Mouse (Mus musculus) frontal cortex, postnatal 14 days (tissue): ENCODE data around the gene Ube2r2.

Experiments used
- DNase-seq, 2 experiments: peaks; one replicate each; pipeline ENCODE4 v3.0.0; 2022; ENCODE audit warnings: low spot score in 2 of 2

Gene Ube2r2

DNA sequence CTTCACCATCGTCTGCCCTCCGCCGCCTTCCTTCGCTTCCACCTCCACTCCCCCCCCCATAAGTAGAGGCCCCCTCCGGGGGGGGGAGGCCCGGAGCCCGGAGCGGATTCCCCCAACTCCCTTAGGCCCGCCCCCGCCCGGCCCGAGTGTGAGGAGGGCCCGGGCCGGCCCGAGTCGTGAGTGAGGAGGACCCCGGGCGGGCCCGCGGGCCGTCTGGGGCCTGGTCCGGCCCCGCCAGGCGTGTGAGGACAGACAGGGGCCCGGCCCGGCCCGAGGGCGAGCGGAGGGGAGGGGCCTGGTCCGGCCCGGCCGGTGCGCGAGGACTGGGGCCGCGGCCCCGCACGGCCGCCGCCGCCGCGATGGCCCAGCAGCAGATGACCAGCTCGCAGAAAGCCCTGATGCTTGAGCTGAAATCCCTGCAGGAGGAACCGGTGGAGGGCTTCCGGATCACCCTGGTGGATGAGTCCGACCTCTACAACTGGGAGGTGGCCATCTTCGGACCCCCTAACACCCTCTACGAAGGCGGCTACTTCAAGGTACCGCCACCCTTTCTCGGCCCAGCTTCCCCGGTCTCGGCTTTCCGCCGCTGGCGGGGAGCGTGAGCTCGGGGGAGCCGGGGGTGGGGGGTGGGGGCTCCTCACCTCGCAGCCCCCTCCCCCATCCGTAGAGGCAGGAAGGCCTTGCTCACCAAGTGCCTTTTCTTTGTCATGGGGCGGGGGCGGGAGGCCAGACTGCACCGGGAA lies at the start of gene Ube2r2:
Gene Ube2r2, plus strand, starts transcription at position 33 of the 743 bp plus-strand sequence.
- DNase-seq: peak; percentile 20 to 37

DNA sequence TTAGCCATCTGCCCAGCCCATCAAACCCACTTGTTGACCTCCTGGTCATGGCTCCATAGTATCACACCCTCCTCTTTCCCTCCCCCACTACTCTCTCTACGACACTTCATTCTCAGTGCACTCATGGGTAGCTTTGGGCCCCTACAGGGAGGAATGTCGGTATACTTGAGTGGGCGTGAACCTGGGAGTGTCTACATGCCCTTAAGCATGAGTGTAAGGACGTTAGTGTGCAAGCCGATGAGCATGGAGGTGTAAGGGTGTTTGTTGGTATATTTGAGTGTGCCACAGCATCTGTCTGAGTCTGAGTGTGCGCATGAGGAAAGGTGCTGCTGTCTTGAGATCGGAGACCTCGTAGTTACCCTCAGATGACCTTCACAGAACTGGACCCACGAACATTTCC lies 48.6 kb upstream of the Ube2r2 start:
- DNase-seq: no peak

DNA sequence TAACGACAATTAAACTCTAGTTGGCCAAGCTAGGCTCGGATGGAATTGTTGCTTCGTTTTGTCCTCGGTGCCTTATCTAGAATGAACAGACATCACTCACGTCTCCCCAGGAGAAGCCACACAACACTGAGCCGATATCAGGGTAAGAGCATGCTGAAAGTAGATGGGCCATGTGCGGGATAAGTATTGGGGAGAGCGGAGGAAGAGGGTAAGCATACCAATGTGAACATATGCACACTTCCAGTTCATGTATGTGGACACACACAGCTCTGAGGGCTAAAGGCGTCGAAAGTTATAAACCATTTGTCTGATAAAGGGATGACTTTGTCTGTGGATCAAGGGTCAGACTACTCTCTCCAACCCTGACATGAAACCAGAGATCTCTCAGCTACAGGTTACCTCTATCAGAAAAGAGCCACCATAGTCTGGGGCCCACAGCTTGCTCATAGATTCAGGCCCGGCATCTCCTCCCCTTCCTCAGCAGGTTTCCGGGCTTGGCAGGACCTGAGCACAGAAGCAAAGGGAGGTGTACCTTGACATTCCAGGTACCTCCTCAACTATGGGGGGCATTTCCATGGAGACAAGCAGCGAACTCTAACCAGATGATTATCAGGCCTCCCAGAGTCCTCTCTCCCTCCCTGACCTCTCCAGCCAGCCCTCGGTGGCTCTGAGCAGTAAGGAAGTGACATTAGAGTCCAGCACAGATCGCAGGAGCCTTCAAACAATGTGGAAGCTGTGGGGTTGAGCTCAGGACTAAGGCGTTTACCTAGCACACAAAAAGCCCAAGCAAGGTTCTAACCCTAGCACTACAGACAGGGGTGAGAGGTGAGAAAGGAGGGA lies 47.9 kb upstream of the Ube2r2 start:
- no peak for DNase-seq

DNA sequence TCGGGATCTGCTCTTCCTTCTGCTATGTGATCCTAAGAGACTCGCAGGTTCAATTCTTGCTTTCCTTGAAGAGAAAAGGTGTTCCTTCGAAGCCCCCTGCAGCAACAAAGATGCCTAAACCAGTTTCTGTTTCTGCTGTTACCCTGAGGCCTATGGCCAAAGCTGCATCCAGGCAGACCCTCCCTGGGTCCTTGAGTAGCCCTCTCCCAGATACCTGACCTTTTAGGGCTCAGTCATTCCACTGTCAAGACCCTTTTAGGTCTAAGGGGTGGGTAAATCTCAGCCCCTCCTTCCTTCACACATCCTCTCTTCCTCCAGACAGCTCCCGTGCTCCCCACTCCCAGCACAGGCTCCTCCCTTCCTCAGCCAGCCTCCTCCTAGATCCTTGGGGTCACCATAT lies 46.4 kb upstream of the Ube2r2 start:
- no peak for DNase-seq

DNA sequence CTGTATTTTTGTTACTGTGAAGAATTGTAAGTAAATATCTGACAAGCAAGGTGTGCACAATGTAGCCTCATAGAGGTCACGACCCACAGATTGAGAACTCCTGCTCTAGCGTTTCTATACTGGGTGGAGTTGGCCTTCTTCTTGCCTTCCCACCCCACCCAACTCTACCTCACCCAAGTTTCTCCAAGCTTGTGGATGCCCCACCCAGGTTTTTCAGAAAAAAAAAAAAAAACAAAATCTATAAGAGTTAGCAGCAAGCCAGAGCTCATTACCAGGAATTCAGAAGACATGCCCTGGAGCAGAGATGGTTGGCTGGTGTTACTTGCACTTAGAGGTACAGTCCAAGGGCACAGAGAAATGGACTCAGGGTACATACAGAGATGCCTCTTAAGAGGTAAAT lies 45.8 kb upstream of the Ube2r2 start:
- no peak for DNase-seq

DNA sequence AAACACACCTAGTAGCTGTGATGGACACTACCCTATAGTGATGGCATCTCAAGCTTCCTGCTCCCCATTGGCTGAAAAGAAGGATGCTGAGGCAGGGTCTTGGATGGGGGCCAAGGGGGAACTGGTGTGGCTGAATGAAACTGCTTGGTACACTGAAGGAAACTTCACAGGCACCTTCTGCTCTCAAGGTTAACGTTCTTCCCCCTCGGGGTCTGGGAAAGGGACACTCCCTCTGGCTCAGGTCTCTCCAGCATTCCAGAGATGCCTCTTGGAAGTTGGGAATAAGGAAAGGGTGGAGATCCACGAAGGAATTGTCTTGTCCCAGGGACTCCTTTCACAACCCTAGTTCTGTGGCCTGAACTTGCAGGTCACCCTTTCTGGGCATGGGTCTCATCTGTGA lies 44.2 kb upstream of the Ube2r2 start:
- no peak for DNase-seq

DNA sequence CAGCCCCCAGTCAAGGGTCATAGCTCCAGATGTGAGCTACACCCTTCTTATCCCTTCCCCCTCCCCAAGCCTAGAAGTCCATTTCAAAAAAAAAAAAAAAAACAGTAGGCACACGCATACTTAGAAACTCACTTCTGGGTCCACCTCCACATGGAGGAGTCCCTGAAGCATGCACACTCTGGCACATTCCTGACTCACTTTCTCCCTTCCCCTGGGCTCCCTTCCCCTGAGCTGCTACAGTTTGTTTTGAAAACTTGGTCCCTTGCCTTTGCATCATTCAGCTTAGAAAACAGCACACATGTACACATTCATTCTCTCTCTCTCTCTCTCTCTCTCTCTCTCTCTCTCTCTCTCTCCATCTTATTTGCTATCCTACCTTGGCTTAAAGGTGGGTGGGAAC lies 42.6 kb upstream of the Ube2r2 start:
- DNase-seq: no peak

DNA sequence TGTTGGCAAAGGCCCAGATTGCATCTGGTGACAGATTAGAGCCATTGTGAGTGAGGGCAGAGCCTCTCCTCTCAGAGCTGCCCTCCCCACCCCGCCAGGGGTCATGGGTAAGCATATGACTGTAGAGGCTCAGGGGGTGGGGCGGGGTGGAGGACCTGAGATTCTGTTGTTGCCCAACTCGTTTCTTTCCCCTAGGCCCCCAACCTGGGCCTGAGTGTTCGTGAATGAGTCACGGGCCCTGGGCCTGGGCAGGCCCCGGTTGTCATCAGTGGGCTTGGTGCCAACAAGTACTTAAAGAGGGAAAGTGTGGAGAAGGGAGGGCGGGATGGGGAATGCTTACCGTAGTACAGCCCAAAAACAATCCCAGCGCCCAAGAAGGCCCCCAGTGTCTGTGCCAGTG lies 41.2 kb upstream of the Ube2r2 start:
- DNase-seq: no peak

DNA sequence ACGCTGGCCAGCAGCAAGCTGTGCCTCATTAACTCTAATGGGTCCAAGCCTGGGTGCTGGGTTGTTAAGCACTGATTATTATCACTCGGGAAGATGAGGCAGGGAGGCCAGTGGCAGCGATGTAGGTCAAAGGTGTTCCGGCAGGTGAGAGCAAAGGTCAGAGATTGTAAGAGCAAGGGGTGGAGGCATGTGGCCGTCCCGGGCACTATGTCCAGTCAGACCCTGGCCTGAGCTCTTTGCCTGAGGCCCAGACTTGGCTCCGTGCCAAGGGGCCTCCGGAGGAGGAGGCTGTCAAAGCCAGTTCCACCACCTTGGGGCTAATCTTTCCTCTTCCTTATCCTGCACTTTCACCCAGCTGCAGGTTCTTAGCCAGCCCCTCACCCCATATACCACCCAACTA lies 39.4 kb upstream of the Ube2r2 start:
- DNase-seq: no peak

DNA sequence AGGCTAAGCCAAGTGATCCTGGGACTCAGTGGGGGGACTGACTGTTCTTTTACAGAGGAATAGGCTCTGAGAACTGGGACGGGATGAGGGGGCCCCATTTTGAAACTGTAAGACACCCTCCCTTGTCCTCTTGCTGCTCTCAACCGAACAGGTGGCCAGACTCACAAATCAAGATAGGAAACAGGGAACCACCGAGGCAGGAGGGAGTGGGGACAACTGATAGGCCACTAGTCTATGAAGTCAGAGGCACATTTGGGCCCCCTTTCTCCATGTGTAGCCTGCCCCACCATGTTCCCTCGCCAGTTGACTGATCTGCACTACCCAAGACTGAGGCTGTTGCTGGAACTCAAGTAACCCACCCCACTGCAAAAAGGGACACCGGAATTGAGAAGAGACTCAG lies 38.7 kb upstream of the Ube2r2 start:
- no peak for DNase-seq

DNA sequence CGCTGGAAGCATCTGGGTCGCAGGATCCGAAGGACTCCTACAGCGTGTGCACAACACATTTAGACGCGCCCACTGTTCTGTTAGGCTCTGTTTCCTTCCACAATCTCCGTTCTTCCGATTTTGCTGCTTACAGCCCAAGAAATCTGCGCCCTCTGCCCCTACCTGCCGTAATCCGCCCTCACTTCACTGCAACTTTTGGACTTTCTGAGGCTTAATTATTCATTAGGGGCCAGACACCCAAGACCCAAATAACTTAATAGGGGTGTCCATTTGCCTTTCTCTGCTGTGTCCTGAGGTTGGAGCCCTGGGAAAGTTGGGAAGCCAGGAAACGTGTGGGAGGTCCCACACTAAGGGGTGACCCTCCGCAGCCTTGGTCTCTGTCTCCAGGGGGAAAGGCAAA lies 38.2 kb upstream of the Ube2r2 start:
- no peak for DNase-seq

DNA sequence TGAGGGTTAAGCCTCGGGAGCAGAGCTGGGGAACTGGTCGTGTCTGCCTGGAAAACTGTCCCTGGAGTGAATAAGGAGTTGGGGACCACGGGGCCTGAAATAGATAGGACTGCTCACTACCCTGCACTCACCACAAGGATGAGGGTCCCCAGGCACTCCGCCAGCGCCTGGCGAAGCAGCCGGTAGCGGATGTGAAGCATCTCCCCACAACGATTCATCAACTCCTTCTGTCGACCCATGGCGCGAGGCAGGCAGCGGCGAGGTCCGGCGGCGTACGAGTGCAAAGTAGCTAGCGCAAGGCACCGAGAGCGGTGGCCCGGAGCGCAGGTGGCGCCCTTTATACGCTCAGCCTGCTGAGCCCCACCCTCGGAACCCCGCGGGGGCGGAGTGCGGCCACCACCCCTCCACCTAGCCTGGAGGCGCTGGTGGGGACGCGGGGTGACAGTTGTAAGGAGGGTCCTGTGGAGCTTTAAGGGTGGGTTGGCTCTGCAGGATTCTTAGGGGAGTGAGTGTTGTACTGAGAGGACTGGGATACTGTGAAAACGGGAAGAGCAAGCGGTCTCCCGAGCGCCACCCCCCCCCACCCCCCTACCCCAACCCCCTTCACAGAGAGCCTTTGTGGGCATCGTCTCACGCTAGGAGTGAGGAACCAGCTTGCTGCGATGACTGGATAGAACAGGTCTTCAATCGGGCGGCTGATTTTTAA lies 37.5 kb upstream of the Ube2r2 start, which contains the start of gene Aqp3:
Gene Aqp3, minus strand, starts transcription at position 313 of the 706 bp plus-strand sequence.
- no peak for DNase-seq

DNA sequence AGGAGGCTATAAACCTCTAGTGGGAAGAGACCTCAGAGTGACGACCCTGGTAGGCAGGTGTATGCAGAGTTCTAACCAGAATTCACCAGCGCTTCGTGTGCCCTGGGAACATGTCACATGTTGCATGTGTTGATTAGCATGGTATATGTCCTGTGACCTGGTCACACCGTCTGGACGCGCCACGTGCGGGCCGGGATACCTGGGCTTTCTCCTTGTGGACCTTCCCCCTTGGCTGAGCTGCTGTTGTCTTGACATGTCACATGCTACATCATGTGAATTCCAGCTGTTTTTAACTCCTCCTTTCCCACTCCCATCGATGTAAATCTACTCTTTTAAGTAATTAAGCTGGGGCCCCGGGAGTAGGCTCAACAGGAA lies 37.0 kb upstream of the Ube2r2 start:
- DNase-seq: no peak

DNA sequence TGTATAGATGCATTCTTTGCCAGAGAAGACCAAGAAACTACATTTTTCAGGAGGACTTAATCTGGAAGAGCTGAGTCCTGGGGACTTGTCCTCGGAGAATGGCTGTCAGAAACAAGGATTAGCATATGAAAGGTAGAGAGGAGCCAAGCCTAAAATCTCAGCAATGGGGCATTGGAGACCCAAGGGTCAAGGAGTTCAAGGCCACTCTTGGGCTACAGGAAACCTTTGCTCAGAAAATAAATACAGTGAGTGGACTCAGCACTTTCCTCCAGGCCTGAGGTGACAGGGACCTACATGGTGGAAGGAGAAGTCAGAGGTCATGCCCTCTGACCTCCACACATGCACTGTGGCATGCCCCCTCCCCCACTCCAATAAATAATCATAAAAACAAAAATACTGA lies 34.6 kb upstream of the Ube2r2 start:
- no peak for DNase-seq

DNA sequence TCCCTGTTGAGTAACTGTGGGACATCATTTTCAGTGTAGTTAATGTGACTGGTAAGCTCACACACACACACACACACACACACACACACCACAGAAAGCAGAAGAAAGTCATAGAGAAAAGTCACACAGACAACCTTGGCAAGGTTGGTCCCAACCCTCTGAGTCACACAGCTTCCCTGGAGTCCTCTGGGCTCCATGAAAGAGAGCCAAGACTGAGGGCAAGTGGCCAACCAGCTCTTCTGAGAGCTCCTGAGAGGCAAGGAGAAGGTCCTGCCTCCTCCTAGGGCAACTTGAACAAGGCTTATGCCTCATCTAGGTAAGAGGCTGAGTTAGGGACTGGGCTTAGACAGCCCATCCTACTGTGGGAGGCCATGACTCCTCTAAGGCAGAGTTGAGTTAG lies 32.6 kb upstream of the Ube2r2 start:
- no peak for DNase-seq

DNA sequence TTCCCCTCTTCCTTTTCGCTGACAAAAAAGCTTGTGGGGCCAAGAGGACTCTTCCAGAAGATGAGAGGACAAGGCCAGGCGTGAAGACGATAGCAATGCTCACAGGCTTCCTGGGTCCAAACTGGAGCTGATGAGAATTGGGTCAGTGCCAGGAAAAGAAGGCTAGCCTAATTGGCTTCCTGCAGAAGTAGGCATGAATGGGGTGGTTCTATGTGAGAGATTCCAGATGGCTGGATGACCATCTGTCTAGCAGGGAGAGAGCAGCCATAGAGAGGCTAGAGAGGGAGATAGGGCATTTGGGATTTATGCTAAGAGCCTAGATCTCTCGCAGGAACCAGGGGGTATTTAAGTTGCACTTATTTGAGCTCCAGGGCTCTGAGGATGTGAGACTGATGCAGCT lies 28.1 kb upstream of the Ube2r2 start:
- DNase-seq: no peak

DNA sequence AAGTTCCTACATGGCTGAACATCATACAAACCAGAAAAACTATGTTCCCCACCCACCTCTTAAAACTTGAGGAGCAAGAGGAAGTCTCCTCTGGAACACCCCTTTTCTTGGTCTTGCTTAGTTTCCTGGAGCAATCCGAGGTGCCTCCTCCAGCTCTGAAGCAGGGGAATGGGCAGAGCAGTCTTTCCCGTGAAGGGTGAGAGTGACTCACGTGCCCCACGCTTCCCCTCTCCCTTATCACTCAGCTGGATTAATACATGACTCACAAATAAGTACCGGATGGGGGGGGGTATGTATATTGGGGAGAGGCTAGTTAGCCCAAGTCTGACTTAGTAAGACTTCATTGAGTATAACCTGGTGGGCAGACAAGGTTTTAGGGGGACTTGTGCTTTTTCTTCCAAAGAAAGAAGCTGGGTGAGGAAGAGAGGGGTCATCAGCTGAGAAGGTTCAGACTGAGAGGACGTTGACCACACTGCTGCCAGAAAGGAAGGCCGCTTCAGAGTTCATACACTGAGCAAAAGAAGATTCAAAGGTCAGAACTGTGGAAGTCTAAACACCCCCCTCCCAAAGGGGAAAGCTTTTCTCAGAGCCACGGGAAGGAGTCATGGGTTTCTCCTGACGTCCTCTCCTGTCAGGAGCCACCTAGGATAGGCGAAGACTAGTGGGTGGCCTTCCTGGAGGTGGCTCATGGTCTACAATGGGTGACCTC lies 26.7 kb upstream of the Ube2r2 start:
- DNase-seq: no peak

DNA sequence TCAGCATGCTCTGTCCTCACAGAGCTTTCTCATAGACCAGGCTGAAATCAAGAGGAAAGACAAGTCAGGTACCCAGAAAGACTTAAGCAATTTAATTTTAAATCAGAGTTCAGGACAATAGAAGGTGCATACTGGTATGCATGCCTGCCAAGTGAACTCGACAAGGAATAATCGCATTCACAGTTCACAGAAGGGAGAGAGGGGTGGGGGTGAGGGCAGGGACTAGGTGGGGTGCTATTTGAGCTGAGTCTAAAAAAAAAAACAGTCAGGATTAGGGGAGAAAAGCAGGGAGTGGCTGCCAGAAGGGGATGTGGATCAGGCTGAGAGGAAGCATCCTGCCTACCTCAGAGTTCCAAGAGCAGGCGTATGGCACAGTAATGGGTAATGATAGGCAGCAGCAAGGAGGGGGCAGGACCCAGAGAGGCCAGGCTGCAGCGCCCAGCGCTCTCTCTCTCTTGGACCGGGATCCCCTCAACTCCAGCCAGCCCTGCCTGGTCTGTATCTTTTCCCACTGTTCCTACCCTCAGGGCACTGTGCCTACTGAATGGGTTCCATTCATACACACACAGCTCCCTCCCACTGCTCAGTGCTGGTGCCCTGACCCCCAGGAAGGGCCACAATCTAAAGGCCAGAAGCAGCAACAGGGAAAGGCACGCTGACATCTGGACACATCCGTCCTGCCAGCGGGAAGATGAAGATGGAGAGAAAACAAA lies 21.0 kb upstream of the Ube2r2 start:
- no peak for DNase-seq

DNA sequence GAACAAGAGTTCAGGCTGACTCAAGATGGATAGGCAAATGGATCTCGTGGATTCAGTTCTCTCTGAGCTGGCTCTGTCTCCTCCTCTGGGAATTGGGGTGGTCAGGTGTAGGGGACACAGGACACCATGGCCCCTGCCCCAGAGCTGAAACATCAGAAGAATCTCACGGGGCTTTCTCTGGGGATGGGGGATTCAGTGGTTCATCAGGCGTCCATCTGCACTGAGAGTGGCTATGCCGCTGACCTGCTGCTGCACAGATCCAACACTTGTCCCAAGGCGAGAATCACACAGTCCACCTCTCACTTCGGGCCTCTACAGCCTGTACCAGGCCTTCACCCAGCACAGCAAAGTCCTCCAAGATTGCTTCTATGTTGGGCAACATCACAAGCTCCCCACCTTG lies 20.5 kb upstream of the Ube2r2 start:
- no peak for DNase-seq

DNA sequence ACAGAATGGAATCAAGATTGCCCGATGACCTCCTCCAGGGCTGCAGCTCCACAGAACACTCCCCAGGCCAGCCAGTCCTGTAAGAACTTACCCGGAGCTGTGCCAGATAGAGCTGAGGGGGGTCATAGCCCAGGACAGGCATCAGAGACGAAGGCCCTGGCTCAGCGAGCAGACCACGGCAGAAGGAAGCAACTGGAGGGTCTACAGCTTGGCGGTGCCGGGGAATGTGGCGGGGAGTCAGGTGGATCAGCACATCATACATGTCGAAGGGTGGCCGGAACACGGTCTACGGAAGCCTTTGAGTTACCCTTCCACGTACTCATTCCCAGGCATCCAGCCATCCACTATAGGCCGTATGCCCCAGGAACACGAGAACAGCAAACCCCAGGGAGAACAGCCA lies 19.8 kb upstream of the Ube2r2 start:
- DNase-seq: no peak

DNA sequence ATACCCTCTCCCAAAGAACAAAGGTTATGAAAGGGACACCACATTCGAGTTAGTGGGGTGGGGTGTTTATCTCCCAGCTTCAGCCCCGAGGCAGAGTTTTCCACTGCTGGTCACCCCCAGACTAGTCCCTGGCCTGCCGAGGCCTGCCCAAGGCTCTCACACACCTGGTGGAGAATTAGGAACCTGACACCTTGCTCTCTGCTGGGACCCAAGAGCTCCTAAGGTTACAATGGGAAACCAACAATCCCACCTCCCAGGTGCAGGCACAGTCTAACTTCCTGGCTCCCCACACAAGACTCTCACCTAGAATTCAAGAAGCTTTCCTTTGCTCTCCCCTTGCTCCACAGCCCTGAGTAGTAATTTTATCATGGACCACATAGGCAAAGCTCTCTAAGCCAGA lies 18.7 kb upstream of the Ube2r2 start:
- no peak for DNase-seq
